Mouse (Mus musculus) E14TG2a.4 (cell line): Measurements from ENCODE around the gene Glud1.

Source experiments
- CTCF ChIP-seq: conservative IDR thresholded peaks from 2 replicates; pipeline ENCODE4 v1.5.1; 2014; ENCODE audit warnings: low read length
- NANOG ChIP-seq: IDR thresholded peaks from 2 replicates; pipeline ENCODE4 v1.6.1; 2014; ENCODE audit warnings: borderline replicate concordance, low read length, mixed read lengths

DNA sequence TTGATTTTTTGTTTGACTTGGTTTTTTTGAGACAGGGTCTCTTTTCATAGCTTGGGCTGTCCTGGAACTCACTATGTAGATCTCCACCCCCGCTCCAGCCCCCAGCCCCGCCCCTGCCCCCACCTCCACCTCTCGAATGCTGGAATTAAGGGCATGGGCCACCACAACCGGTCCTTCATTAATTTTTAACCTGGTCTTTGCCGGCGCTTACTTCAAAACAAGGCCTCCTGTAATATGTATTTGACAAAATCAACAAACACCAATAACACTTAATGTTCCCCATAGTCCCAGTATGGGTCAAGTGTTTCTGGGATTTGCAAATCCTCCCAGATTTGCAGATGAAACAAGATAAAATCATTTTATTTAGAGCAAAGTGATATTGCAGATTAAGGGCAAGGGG lies 49.7 kb downstream of the Glud1 start:
- TF ChIP-seq CTCF (no peak), NANOG (no peak)
